Mouse (Mus musculus): Measurements from ENCODE around the gene Klhl2. TPM values are rescaled to one million over a fixed set of nuclear protein-coding genes. Genes with fewer than 3 reads are reported as not detected.
A peak's percentile ranks its signal among the peaks of the same experiment; 100 is the strongest.

The Klhl2 gene
- total and polyA plus RNA-seq, 2 experiments from 2014 or later: 5.8 to 10.5 TPM

DNA sequence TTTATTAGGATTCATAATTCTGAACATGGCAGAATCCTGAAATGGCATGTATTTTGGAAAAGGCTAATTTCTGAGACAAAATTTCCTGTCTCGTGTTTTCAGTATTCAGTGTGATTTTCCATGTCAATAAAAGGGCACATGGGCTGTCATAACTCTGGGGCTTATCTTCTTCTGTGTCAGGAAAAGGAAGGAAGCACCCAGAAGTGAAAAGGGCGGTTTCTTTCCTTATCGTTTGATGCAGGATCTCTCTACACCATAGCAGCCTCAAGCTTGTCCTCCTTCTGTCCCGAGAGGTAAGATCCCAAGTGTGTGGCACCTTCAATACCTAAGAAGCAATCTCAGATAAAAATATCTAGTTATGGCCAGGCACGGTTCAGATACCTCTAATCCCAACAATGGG lies 65.6 kb downstream of the Klhl2 start:
- Histone ChIP-seq H3K27ac (ENCODE audit: low read depth) (no peak overlapping the region), H3K27me3 (ENCODE audit: control insufficient read depth, insufficient read depth, low read length) (no peaks in the 10 kb centered on the region), H3K36me3 (replicated peaks; ENCODE audit: control insufficient read depth, insufficient read depth, low read length) (0 out of 2 replicates have a peak, but pooled peaks cover 2% of the 10 kb centered on the region), H3K9me3 (replicated peaks; ENCODE audit: control insufficient read depth, low read length) (no peaks in the 10 kb centered on the region), H3K4me1 (ENCODE audit: control insufficient read depth, insufficient read depth) (no peaks in the 10 kb centered on the region), H3K4me3 (ENCODE audit: low read depth, low read length) (no peak overlapping the region), H3K4me2 (ENCODE audit: low read depth, low read length) (no peak overlapping the region), H3K9ac (replicated peaks; ENCODE audit: low read depth, low read length) (no peak overlapping the region)
- TF ChIP-seq CTCF (IDR thresholded peaks at IDR 0.05; ENCODE audit: low read depth): no peak
- no peak for TF ChIP-seq EP300 (IDR thresholded peaks at IDR 0.05; ENCODE audit: low read depth)
- 64% methylated on average over 5 of the region's 5 CpGs for WGBS
- ATAC-seq (ENCODE audit: insufficient read depth, low read depth) (no peak), DNase-seq (ENCODE audit: low spot score) (no peak)

GRCm38 (mm10) chr8:64781947-64782346 lies 67.9 kb downstream of the Klhl2 start:
- ATAC-seq (ENCODE audit: insufficient read depth, low read depth): no peak
- TF ChIP-seq EP300 (IDR thresholded peaks at IDR 0.05; ENCODE audit: low read depth) (no peak), CTCF (IDR thresholded peaks at IDR 0.05; ENCODE audit: low read depth) (no peak)
- no peaks in the 10 kb centered on the region for H3K4me1 ChIP-seq (ENCODE audit: control insufficient read depth, insufficient read depth)
- no peak overlapping the region for H3K4me2 ChIP-seq (ENCODE audit: low read depth, low read length)
- H3K4me3 ChIP-seq (ENCODE audit: low read depth, low read length): no peak overlapping the region
- H3K36me3 ChIP-seq (replicated peaks; ENCODE audit: control insufficient read depth, insufficient read depth, low read length): 0 out of 2 replicates have a peak, but pooled peaks cover 8% of the 10 kb centered on the region
- H3K27me3 ChIP-seq (ENCODE audit: control insufficient read depth, insufficient read depth, low read length): no peaks in the 10 kb centered on the region
- H3K27ac ChIP-seq (ENCODE audit: low read depth): no peak overlapping the region
- 68% methylated on average over 6 of the region's 6 CpGs for WGBS
- H3K9ac ChIP-seq (replicated peaks; ENCODE audit: low read depth, low read length): no peak overlapping the region
- no peaks in the 10 kb centered on the region for H3K9me3 ChIP-seq (replicated peaks; ENCODE audit: control insufficient read depth, low read length)
- no peak for DNase-seq (ENCODE audit: low spot score)

DNA sequence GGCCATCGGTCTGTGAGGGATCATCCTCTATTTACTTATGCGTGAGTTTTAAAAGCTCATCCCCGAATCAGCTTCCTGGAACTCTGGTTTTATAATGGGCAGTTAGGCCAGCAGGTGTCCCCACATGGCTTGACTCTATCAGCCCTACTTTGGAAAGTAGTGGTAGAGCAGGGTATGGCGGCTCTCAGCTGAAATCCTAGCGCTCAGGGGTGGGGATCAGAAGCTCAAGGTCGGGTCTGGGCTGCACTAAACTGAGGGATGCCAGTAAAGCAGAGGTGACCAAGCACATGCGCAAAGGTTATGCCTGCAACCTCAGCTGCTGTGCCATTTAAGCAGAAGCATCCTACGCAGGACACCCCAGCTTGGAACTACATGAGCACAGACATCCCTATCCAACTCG lies 71.9 kb downstream of the Klhl2 start:
- Histone ChIP-seq H3K27me3 (ENCODE audit: control insufficient read depth, insufficient read depth, low read length) (no peaks in the 10 kb centered on the region), H3K9me3 (replicated peaks; ENCODE audit: control insufficient read depth, low read length) (no peaks in the 10 kb centered on the region), H3K27ac (ENCODE audit: low read depth) (no peak overlapping the region), H3K9ac (replicated peaks; ENCODE audit: low read depth, low read length) (no peak overlapping the region), H3K4me1 (ENCODE audit: control insufficient read depth, insufficient read depth) (no peaks in the 10 kb centered on the region), H3K36me3 (replicated peaks; ENCODE audit: control insufficient read depth, insufficient read depth, low read length) (0 out of 2 replicates have a peak, but pooled peaks cover 12% of the 10 kb centered on the region), H3K4me2 (ENCODE audit: low read depth, low read length) (no peak overlapping the region), H3K4me3 (ENCODE audit: low read depth, low read length) (no peak overlapping the region)
- TF ChIP-seq CTCF (IDR thresholded peaks at IDR 0.05; ENCODE audit: low read depth) (peak; percentile 52), EP300 (IDR thresholded peaks at IDR 0.05; ENCODE audit: low read depth) (no peak)
- peak; percentile 63 for ATAC-seq (ENCODE audit: insufficient read depth, low read depth)
- peak; percentile 30 for DNase-seq (ENCODE audit: low spot score)
- WGBS: 60% methylated on average over 9 of the region's 9 CpGs

DNA sequence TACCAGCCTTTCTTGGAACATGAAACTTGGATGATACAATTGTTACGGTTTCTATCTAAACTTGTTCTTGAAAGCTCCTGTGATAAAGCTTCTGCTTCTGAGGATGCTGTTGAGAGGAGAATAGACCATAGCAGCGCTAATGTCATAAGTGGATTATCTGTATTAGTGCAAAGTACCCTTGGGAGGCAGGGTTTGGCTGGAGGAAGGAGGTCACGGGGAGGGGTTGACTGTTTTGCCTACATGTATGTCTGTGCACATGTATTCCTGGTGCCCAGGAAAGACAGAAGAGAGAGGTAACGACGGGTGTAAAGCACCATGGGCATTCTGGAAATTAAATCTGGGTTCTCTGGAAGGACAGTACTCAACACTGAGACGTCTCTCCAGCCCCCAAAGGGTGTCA lies 75.7 kb downstream of the Klhl2 start:
- WGBS: 85% methylated on average over 6 of the region's 6 CpGs
- no peak overlapping the region for H3K27ac ChIP-seq (ENCODE audit: low read depth)
- no peak overlapping the region for H3K4me3 ChIP-seq (ENCODE audit: low read depth, low read length)
- H3K36me3 ChIP-seq (replicated peaks; ENCODE audit: control insufficient read depth, insufficient read depth, low read length): 0 out of 2 replicates have a peak, but pooled peaks cover 15% of the 10 kb centered on the region
- H3K27me3 ChIP-seq (ENCODE audit: control insufficient read depth, insufficient read depth, low read length): no peaks in the 10 kb centered on the region
- DNase-seq (ENCODE audit: low spot score) (no peak), ATAC-seq (ENCODE audit: insufficient read depth, low read depth) (no peak)
- no peaks in the 10 kb centered on the region for H3K4me1 ChIP-seq (ENCODE audit: control insufficient read depth, insufficient read depth)
- H3K4me2 ChIP-seq (ENCODE audit: low read depth, low read length): no peak overlapping the region
- TF ChIP-seq EP300 (IDR thresholded peaks at IDR 0.05; ENCODE audit: low read depth) (no peak), CTCF (IDR thresholded peaks at IDR 0.05; ENCODE audit: low read depth) (no peak)
- H3K9ac ChIP-seq (replicated peaks; ENCODE audit: low read depth, low read length): no peak overlapping the region
- no peaks in the 10 kb centered on the region for H3K9me3 ChIP-seq (replicated peaks; ENCODE audit: control insufficient read depth, low read length)

GRCm38 (mm10) chr8:64770814-64771213 lies 79.0 kb downstream of the Klhl2 start:
- no peak overlapping the region for H3K4me3 ChIP-seq (ENCODE audit: low read depth, low read length)
- ATAC-seq (ENCODE audit: insufficient read depth, low read depth) (no peak), DNase-seq (ENCODE audit: low spot score) (no peak)
- H3K4me2 ChIP-seq (ENCODE audit: low read depth, low read length): no peak overlapping the region
- H3K36me3 ChIP-seq (replicated peaks; ENCODE audit: control insufficient read depth, insufficient read depth, low read length): 0 out of 2 replicates have a peak, but pooled peaks cover 10% of the 10 kb centered on the region
- 86% methylated on average over 7 of the region's 7 CpGs for WGBS
- no peaks in the 10 kb centered on the region for H3K9me3 ChIP-seq (replicated peaks; ENCODE audit: control insufficient read depth, low read length)
- H3K9ac ChIP-seq (replicated peaks; ENCODE audit: low read depth, low read length): no peak overlapping the region
- H3K4me1 ChIP-seq (ENCODE audit: control insufficient read depth, insufficient read depth): no peaks in the 10 kb centered on the region
- TF ChIP-seq EP300 (IDR thresholded peaks at IDR 0.05; ENCODE audit: low read depth) (no peak), CTCF (IDR thresholded peaks at IDR 0.05; ENCODE audit: low read depth) (no peak)
- H3K27me3 ChIP-seq (ENCODE audit: control insufficient read depth, insufficient read depth, low read length): no peaks in the 10 kb centered on the region
- H3K27ac ChIP-seq (ENCODE audit: low read depth): no peak overlapping the region

GRCm38 (mm10) chr8:64769586-64769985 lies 80.2 kb downstream of the Klhl2 start:
- no peak overlapping the region for H3K4me2 ChIP-seq (ENCODE audit: low read depth, low read length)
- no peak for ATAC-seq (ENCODE audit: insufficient read depth, low read depth)
- TF ChIP-seq CTCF (IDR thresholded peaks at IDR 0.05; ENCODE audit: low read depth) (no peak), EP300 (IDR thresholded peaks at IDR 0.05; ENCODE audit: low read depth) (no peak)
- WGBS: 70% methylated on average over 7 of the region's 7 CpGs
- H3K27me3 ChIP-seq (ENCODE audit: control insufficient read depth, insufficient read depth, low read length): no peaks in the 10 kb centered on the region
- no peak overlapping the region for H3K9ac ChIP-seq (replicated peaks; ENCODE audit: low read depth, low read length)
- H3K27ac ChIP-seq (ENCODE audit: low read depth): no peak overlapping the region
- DNase-seq (ENCODE audit: low spot score): no peak
- H3K9me3 ChIP-seq (replicated peaks; ENCODE audit: control insufficient read depth, low read length): no peaks in the 10 kb centered on the region
- H3K36me3 ChIP-seq (replicated peaks; ENCODE audit: control insufficient read depth, insufficient read depth, low read length): 0 out of 2 replicates have a peak, but pooled peaks cover 7% of the 10 kb centered on the region
- H3K4me1 ChIP-seq (ENCODE audit: control insufficient read depth, insufficient read depth): no peaks in the 10 kb centered on the region
- H3K4me3 ChIP-seq (ENCODE audit: low read depth, low read length): no peak overlapping the region
